Mouse (Mus musculus): Measurements from ENCODE around the gene Nfkb2.

GRCm38 (mm10) chr19:46328081-46329030, 24.2 kb downstream of the Nfkb2 start, which contains the start of gene Fbxl15:
- TF ChIP-seq CTCF (IDR thresholded peaks at IDR 0.05; ENCODE audit: low read depth) (no peak), EP300 (IDR thresholded peaks at IDR 0.05; ENCODE audit: low read depth) (no peak)

Measured in heart, postnatal 0 days (tissue).